Mouse (Mus musculus) urinary bladder, postnatal 25 days (tissue): ENCODE data around the gene Stat6.

ENCODE experiments used
- DNase-seq: peaks from one replicate; pipeline ENCODE4 v3.0.0; 2022; ENCODE audit warnings: low spot score

Gene Stat6

DNA sequence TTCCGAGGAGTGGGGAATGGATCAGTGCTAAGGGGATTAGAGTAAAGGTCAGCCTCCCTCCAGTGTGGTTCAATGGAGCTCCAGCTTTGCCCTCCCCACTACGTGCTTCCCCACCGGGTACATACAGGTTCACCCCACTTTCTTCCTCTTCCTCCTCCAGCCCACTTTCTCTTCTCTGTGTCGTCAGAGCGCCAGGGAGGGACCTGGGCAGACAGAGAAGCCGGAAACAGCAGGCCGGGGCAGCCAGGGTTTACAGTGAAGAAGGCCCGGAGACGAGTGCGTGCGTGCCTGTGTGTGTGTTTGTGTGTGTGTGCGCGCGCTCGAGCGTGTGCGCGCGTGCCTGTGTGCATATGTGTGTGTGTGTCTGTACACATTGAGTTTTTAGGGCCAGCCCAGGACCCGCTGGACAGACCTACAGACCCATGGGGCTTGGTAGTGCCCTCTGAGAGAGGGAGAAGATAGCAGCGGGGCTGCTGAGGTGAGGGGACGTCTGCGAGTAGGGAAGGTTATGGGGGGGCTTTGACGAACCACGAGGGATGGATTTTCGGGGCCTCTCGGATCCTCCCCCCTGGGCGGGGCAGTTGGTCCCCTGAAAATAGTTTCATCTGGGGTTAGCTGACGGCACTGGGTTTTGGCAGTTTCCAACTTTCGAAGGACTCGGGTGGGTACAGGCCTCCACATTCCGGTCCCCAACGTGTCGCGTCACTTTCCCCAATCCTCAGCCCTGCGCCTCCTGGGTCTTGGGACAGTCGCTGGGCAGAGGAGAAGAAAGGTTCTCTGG is at the start of gene Stat6:
Stat6 (plus strand) TSS at position 215 of the 781 bp plus-strand sequence.
- DNase-seq: peak; percentile 67

DNA sequence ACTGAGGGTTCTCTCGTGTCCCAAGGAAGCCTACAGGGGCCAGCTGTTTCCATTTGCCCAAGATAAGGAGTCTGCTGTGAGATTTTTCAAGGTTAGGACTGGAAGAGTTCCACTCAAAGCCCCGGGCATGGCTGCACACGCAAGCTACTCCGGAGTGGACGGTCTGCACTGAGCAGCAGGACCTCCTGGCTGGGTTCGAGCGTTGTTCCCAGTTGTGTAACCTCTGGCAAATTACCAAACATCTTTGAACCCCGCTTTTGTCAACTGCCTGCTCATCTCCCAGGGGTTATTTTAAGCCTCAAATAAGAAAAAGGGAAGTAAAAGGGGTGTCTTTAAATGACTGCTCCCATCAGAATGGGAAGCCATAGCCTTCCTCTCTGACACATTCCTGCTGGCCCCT is 48.4 kb upstream of the Stat6 start:
- no peak for DNase-seq

- DNase-seq: no peak
Measured at GRCm38 (mm10) chr10:127594930-127595715, 47.7 kb upstream of the Stat6 start.

- DNase-seq: no peak
Measured at GRCm38 (mm10) chr10:127596321-127596941, 46.4 kb upstream of the Stat6 start.

- no peak for DNase-seq
Measured at GRCm38 (mm10) chr10:127597311-127597901, 45.4 kb upstream of the Stat6 start.

GRCm38 (mm10) chr10:127598607-127599006 is 44.2 kb upstream of the Stat6 start:
- no peak for DNase-seq

DNA sequence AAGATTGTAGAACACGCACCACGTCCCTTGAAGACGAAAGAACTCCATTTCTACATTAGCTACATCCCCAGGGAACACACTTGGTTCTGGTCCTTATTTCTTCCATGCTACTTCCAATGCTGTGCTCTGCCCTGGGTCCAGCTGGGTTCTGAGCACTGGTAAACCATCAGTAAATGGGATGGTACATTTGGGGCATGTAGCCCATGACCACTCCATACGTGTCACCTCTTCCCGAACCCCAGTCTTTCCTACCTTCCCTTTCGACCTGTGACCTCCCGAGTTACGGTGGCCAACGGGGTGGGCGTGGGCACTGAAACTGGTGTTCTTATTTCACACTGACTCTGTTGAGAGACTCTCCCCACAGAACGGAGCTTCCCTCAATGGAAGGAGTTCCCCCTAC is 43.5 kb upstream of the Stat6 start:
- no peak for DNase-seq

DNA sequence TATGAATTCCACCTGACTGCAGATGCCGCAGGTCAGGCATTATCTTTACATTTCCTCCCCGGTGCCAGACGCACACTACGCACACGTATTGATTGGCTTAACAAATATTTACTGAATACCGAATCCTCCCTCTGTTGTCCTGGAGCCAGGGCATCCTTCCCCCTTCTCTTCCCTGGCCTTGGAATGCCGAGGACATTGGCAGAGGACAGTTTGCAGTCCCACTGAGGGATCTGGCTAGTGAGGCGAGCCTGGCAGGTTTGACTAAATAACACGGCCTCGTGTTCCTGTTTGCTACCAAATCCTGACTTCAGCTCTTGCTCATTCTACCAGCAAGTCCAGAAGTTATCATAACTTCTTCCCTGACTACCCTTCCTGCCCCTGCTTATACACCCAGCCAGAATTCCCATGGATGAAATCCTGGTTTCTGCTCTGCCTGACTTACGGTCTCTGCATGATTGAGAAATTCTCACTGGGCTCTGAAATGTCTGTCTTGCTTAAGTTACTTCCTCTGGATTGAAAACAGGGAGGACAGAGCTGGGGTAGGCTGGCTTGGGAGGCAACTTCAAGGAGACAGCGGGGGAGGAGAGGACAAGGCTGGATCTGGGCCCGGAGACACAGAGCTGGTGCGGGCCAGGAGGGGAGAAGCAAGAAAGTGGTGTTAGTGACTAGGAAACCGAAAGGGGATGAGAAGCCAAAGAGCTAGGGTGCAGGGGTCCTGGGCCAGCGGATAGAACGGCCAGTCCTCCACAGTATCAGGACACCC is 42.8 kb upstream of the Stat6 start:
- peak; percentile 46 for DNase-seq

DNA sequence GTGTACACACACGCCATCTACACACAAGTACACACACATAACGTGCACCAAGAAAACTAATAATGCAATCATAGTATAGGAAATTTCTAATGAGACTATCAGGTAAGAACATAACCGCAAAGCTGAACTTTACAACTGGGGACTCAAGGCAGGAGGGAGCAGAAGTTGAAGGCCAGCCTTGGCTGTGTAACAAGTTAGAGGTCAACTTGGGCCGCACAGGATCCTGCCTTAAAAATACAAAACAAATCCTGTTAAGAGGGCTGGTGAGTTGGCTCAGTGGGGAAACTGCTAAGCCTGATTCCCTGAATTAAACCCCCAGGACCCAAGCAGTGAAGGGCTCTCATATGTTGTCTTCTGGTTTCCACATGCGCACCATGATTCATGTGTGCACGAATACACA is 40.6 kb upstream of the Stat6 start:
- DNase-seq: no peak

- no peak for DNase-seq
Measured at GRCm38 (mm10) chr10:127603437-127604371, 39.1 kb upstream of the Stat6 start.

- no peak for DNase-seq
Measured at GRCm38 (mm10) chr10:127604465-127605250, 38.1 kb upstream of the Stat6 start.

DNA sequence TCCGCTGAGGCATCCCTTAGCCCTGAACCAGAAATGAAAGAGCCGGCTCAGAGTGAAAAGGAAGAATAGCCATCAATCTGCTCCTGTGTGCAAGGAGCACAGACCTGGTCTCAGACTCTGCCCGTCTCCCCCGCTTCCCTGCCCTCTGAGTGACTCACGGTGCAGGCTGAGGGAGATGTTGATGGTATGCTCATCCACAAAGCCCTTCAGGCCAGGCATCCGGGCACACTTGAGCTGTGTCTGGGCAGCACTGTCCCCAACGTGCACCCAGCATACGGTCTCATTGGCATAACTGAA is 37.6 kb upstream of the Stat6 start:
- DNase-seq: no peak

GRCm38 (mm10) chr10:127605756-127606155 is 37.0 kb upstream of the Stat6 start:
- no peak for DNase-seq

GRCm38 (mm10) chr10:127607059-127607458 is 35.7 kb upstream of the Stat6 start:
- DNase-seq: no peak

- DNase-seq: no peak
Measured at GRCm38 (mm10) chr10:127609415-127610065, 33.2 kb upstream of the Stat6 start.

DNA sequence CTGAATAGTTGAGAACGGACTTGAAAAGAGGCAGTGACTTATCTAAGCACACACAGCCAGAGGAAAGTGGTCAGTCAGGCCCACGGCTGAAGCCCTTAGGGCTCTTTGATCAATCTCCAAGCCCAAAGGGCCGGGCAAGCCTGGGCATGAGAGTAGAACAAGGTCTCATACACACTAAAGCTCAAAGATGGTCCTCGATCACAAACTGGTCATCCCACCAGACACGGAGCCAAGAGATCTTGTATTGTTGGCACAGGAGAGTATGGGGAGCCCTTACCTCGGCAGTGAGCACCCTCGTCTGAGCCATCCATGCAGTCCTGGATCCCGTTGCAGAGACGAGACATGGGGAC is 32.7 kb upstream of the Stat6 start:
- no peak for DNase-seq

GRCm38 (mm10) chr10:127612079-127612775 is 30.6 kb upstream of the Stat6 start:
- no peak for DNase-seq

DNA sequence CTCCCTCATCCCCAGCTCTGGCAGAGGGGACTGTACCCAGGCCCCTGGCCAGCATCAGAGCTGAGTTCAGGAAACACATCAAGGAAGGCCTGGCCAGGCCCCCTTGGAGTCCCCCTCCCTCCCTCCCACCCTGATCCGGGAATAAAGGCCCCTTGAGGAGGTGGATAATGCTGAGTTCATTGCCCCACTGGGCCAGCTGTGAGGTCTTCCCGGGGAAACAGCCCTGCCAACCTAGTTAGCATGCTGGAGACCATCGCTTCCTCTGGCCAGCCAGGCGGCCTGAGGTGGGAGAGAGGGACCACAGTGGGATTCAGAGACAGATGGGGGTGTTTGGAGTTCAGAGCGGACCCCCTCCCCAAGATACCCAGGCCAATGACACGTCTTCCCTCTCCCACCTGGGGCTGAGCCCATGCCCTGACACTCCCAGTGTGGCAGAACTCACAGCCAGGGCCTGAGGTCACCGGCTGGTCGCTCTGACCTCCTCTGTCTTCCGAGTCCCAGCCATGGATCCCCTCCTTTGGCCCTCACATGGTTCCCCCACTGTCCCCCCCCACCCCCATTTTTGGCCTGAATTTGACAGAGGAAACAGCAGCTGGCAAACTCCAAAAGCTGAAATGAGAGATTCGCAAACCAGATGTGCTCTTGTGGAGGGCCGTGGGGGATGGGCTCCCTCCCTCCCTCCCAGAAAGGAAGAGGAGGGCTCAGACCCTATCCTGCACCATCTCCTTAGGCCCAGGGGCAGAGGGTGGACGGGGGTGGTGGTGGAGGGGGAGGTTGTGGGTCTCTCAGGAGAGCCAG is 28.4 kb upstream of the Stat6 start:
- no peak for DNase-seq
